In the genomic region with DNA sequence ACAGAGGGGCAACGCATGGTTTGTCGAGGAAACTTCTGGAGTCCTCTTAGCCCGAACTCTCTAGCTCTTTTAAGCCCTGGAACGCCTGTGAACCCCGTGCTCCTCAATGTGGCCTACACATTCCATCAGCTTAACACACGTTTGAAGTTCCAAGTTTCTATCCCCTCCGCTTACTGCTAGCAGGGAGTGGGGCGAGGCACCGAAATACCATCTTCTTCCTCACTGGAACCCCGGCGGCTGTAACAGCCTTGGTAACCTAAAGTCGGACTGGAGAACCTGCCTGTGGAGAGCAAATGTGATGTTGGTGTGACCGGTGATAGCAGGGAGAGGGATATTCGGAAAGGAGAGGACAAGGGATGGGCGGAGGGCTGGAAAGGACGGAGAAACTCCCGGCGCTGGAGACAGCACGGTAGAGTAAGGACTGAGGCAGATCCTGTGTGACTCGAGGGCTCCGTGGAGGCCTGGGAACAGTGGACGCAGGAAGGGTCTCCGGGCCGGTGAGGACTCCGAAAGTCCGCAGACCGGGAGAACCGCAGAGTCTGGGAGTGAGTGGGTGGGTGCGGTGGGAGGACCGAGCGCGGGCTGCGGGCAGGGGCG, we compare ENCODE assay signal across 7 mouse cellular contexts. TPM values are rescaled to one million over a fixed set of nuclear protein-coding genes. Genes with fewer than 3 reads are reported as not detected.
DNase-seq lines count a peak whose midpoint lies in the region; ATAC-seq and TF ChIP-seq lines count a peak whose summit lies in the region.

No protein-coding gene starts in this region.

- peak; percentile 37 for ATAC-seq in lung, postnatal 0 days
- peak; percentile 37 for ATAC-seq in limb, embryonic 11.5 days (ENCODE audit: insufficient number of reproducible peaks, low FRiP score, low TSS enrichment, low read depth)

- peaks cover 5% of the 10 kb centered on the region for H3K4me1 ChIP-seq in lung, postnatal 0 days (ENCODE audit: insufficient read depth, low read depth, low read length)
- H3K4me1 ChIP-seq in forebrain, embryonic 10.5 days: peaks cover 66% of the 10 kb centered on the region
- peaks cover 12% of the 10 kb centered on the region; the same call in 1 of the 2 replicates for H3K4me1 ChIP-seq in limb, embryonic 11.5 days (ENCODE audit: control insufficient read depth, insufficient read depth, low read length)

- H3K9ac ChIP-seq in lung, postnatal 0 days (replicated peaks; ENCODE audit: low read depth): no peak overlapping the region
- H3K9ac ChIP-seq in limb, embryonic 11.5 days (ENCODE audit: low read length): peak overlapping the region; percentile 43

- DNase-seq in lung, postnatal 0 days (ENCODE audit: low spot score): no peak
- no peak for DNase-seq in lung, postnatal 14 days
- DNase-seq in forebrain, embryonic 10.5 days (ENCODE audit: extremely low spot score, low spot score): no peak
- peak; percentile 71 for DNase-seq in limb, embryonic 11.5 days (ENCODE audit: low spot score)
- DNase-seq in splenic B cell, adult 2 months (ENCODE audit: low read depth, low spot score): peak; percentile 14
- no peak for DNase-seq in adrenal gland, postnatal 36 days
- no peak for DNase-seq in spleen, postnatal 36 days (ENCODE audit: low spot score in 2 of 2)

- no peak for TF ChIP-seq EP300 in lung, postnatal 0 days (IDR thresholded peaks at IDR 0.05)

- no peak for TF ChIP-seq CTCF in lung, postnatal 0 days (IDR thresholded peaks at IDR 0.05)

- no peak overlapping the region for H3K27ac ChIP-seq in lung, postnatal 0 days (ENCODE audit: low read length)
- H3K27ac ChIP-seq in forebrain, embryonic 10.5 days: peak overlapping the region; percentile 88
- H3K27ac ChIP-seq in limb, embryonic 11.5 days (replicated peaks; ENCODE audit: low read depth, low read length): no peak overlapping the region; the same call in 1 of the 2 replicates

- peak overlapping the region; percentile 50 for H3K4me3 ChIP-seq in lung, postnatal 0 days (ENCODE audit: low read depth, low read length)
- peak overlapping the region; percentile 64 for H3K4me3 ChIP-seq in forebrain, embryonic 10.5 days
- peak overlapping the region; percentile 72 for H3K4me3 ChIP-seq in limb, embryonic 11.5 days (ENCODE audit: low read depth, low read length)

- H3K9me3 ChIP-seq in lung, postnatal 0 days (ENCODE audit: low read length): no peaks in the 10 kb centered on the region
- H3K9me3 ChIP-seq in forebrain, embryonic 10.5 days: no peaks in the 10 kb centered on the region
- no peaks in the 10 kb centered on the region for H3K9me3 ChIP-seq in limb, embryonic 11.5 days (ENCODE audit: control insufficient read depth, low read length)

- H3K36me3 ChIP-seq in lung, postnatal 0 days (ENCODE audit: insufficient read depth, low read length): no peaks in the 10 kb centered on the region
- peaks cover 11% of the 10 kb centered on the region; the same call in 1 of the 2 replicates for H3K36me3 ChIP-seq in forebrain, embryonic 10.5 days (replicated peaks)
- no peaks in the 10 kb centered on the region for H3K36me3 ChIP-seq in limb, embryonic 11.5 days (ENCODE audit: control insufficient read depth, insufficient read depth, low read length)
- no peaks in the 10 kb centered on the region for H3K36me3 ChIP-seq in splenic B cell, adult 2 months (ENCODE audit: control insufficient read depth, insufficient read depth, low read length, poor library complexity, severe bottlenecking)

- peaks cover 88% of the 10 kb centered on the region for H3K27me3 ChIP-seq in lung, postnatal 0 days (replicated peaks; ENCODE audit: insufficient read depth, low read length)
- H3K27me3 ChIP-seq in forebrain, embryonic 10.5 days (ENCODE audit: poor library complexity, severe bottlenecking): peaks cover 100% of the 10 kb centered on the region
- H3K27me3 ChIP-seq in limb, embryonic 11.5 days (ENCODE audit: control insufficient read depth, insufficient read depth, low read length): peaks cover 62% of the 10 kb centered on the region
- H3K27me3 ChIP-seq in splenic B cell, adult 2 months (ENCODE audit: control insufficient read depth, insufficient read depth, low read length, poor library complexity, severe bottlenecking): no peaks in the 10 kb centered on the region; the same call in 1 of the 2 replicates

- H3K4me2 ChIP-seq in lung, postnatal 0 days (replicated peaks; ENCODE audit: low read depth, low read length): peak overlapping the region; percentile 94
- H3K4me2 ChIP-seq in limb, embryonic 11.5 days (ENCODE audit: low read depth, severe bottlenecking): peak overlapping the region; percentile 92

- 6% methylated on average over 27 of the region's 34 CpGs for WGBS in lung, postnatal 0 days
- WGBS in forebrain, embryonic 10.5 days: under 1% methylated on average over 31 of the region's 34 CpGs
- under 1% methylated on average over 34 of the region's 34 CpGs for WGBS in limb, embryonic 11.5 days

RNA-seq across cellular contexts. Expression of gene Foxc1, which starts 0.5 kb away (rescaled TPM):
- 0.37 and 0.43 TPM in 2 replicates for polyA plus RNA-seq in lung, postnatal 0 days (2015; fragmentation: Nextera tagmentation; extraction: Ambion mirVana)
- 2.5 and 2.6 TPM in 2 replicates for polyA plus RNA-seq in forebrain, embryonic 10.5 days (2016; fragmentation: Nextera tagmentation; extraction: Ambion mirVana)
- 5.6 and 6.4 TPM in 2 replicates for polyA plus RNA-seq in limb, embryonic 11.5 days (2014; fragmentation: Nextera tagmentation; extraction: Ambion mirVana)
- total RNA-seq in adrenal gland, postnatal 36 days (2021): 1 to 10 TPM; 9.3 to 9.4 TPM

Comparison
In these comparisons a context has a peak if more than half of its experiments do, and no peak if none do; other contexts are left out.
1. DNase-seq: peak in limb, embryonic 11.5 days (single experiment) and splenic B cell, adult 2 months (single experiment); none in lung, postnatal 0 days (single experiment), lung, postnatal 14 days (single experiment), forebrain, embryonic 10.5 days (single experiment), adrenal gland, postnatal 36 days (0 of 2) and spleen, postnatal 36 days (0 of 2).
2. Peak in every context shown above with its lines, with median percentiles within 50 percentile points of each other: H3K4me3 ChIP-seq.